In genomic region chr2:174328926-174329662, GRCm38 (mm10) we compare ENCODE assay signal across 8 mouse cellular contexts. TPM values are rescaled to one million over a fixed set of nuclear protein-coding genes. Genes with fewer than 3 reads are reported as not detected.
DNase-seq lines count a peak whose midpoint lies in the region; ATAC-seq lines count a peak whose summit lies in the region.

No protein-coding gene starts in this region.

- H3K9ac ChIP-seq in forebrain, embryonic 16.5 days (replicated peaks; ENCODE audit: low read depth, low read length): peak overlapping the region; percentile 85
- H3K9ac ChIP-seq in kidney, embryonic 14.5 days (ENCODE audit: low read depth, low read length): peak overlapping the region; percentile 99

- peaks cover 35% of the 10 kb centered on the region for H3K4me1 ChIP-seq in forebrain, embryonic 16.5 days (replicated peaks; ENCODE audit: control insufficient read depth, insufficient read depth, low read length)
- peaks cover 23% of the 10 kb centered on the region for H3K4me1 ChIP-seq in kidney, embryonic 14.5 days (ENCODE audit: control insufficient read depth, insufficient read depth, low read length)

- peaks cover 37% of the 10 kb centered on the region for H3K79me2 ChIP-seq in macrophage (ENCODE audit: inconsistent target)

- peak overlapping the region; percentile 93 for H3K4me3 ChIP-seq in forebrain, embryonic 16.5 days (replicated peaks; ENCODE audit: low read length)
- peak overlapping the region; percentile 98 for H3K4me3 ChIP-seq in kidney, embryonic 14.5 days (ENCODE audit: low read length)
- peak overlapping the region; percentile 15; the same call in 1 of the 2 replicates for H3K4me3 ChIP-seq in macrophage (ENCODE audit: inconsistent target)

- peak overlapping the region; percentile 98 for H3K27ac ChIP-seq in forebrain, embryonic 16.5 days (ENCODE audit: low read length)
- peak overlapping the region; percentile 100 for H3K27ac ChIP-seq in kidney, embryonic 14.5 days (ENCODE audit: low read depth, low read length)
- H3K27ac ChIP-seq in macrophage: no peak overlapping the region

- DNase-seq in ovary, postnatal 36 days (ENCODE audit: low spot score): peak; percentile 38
- no peak for DNase-seq in ovary, postnatal 10 days (ENCODE audit: low spot score)
- DNase-seq in adrenal gland, postnatal 25 days: peak; percentile 21
- peak; percentile 71 for DNase-seq in splenic B cell, adult 2 months (ENCODE audit: low read depth, low spot score)
- DNase-seq in urinary bladder, adult 2 months (ENCODE audit: low spot score): no peak

- peak; percentile 8 for ATAC-seq in forebrain, embryonic 16.5 days
- peak; percentile 11; the same call in 1 of the 2 replicates for ATAC-seq in kidney, embryonic 14.5 days (ENCODE audit: low FRiP score, low TSS enrichment)

- H3K27me3 ChIP-seq in forebrain, embryonic 16.5 days (replicated peaks; ENCODE audit: control insufficient read depth, insufficient read depth, low read length): no peaks in the 10 kb centered on the region
- no peaks in the 10 kb centered on the region for H3K27me3 ChIP-seq in kidney, embryonic 14.5 days (ENCODE audit: control insufficient read depth, insufficient read depth, low read length)
- no peaks in the 10 kb centered on the region for H3K27me3 ChIP-seq in splenic B cell, adult 2 months (ENCODE audit: control insufficient read depth, insufficient read depth, low read length, poor library complexity, severe bottlenecking)

- whole genome bisulfite sequencing in forebrain, embryonic 16.5 days: 42% methylated on average over 57 of the region's 58 CpGs
- whole genome bisulfite sequencing in kidney, embryonic 14.5 days: 22% methylated on average over 34 of the region's 58 CpGs
- 28% methylated on average over 52 of the region's 58 CpGs for WGBS in macrophage (ENCODE audit: missing documents)

- no peaks in the 10 kb centered on the region for H3K9me3 ChIP-seq in forebrain, embryonic 16.5 days (ENCODE audit: control insufficient read depth, low read length)
- peaks cover 11% of the 10 kb centered on the region; the same call in 1 of the 2 replicates for H3K9me3 ChIP-seq in kidney, embryonic 14.5 days (ENCODE audit: control insufficient read depth, low read length)

- peak overlapping the region; percentile 49 for H3K4me2 ChIP-seq in forebrain, embryonic 16.5 days (ENCODE audit: low read length)
- peak overlapping the region; percentile 64 for H3K4me2 ChIP-seq in kidney, embryonic 14.5 days (replicated peaks; ENCODE audit: low read depth, low read length)

- H3K36me3 ChIP-seq in forebrain, embryonic 16.5 days (ENCODE audit: control insufficient read depth, insufficient read depth): no peaks in the 10 kb centered on the region
- peaks cover 3% of the 10 kb centered on the region; the same call in 1 of the 2 replicates for H3K36me3 ChIP-seq in kidney, embryonic 14.5 days (ENCODE audit: control insufficient read depth, insufficient read depth, low read length)
- no peaks in the 10 kb centered on the region for H3K36me3 ChIP-seq in macrophage (ENCODE audit: inconsistent target)
- no peaks in the 10 kb centered on the region for H3K36me3 ChIP-seq in splenic B cell, adult 2 months (ENCODE audit: control insufficient read depth, insufficient read depth, low read length, poor library complexity, severe bottlenecking)

RNA-seq across cellular contexts. Expression of gene Gm20721, which starts 17.4 kb away (rescaled TPM):
- 2.1 and 2.4 TPM in 2 replicates for total RNA-seq in adrenal gland, postnatal 25 days (2021)
- polyA plus RNA-seq in forebrain, embryonic 16.5 days (2015; fragmentation: Nextera tagmentation; extraction: Ambion mirVana): 11.4 and 13.5 TPM in 2 replicates
- polyA plus RNA-seq in kidney, embryonic 14.5 days (2014; fragmentation: Nextera tagmentation; extraction: Ambion mirVana): 10.1 and 15.0 TPM in 2 replicates
- under 1 TPM in 1 of 26 experiments, not detected in 25; 0.33 TPM for total RNA-seq in macrophage (2018; cell fraction: chromatin; rRNA removed)
- 1 to 10 TPM in 19 of 26 experiments, under 1 TPM in 7; 0.22 to 3.9 (median 1.3) TPM for total RNA-seq in macrophage (2018; cell fraction: cytosol; rRNA removed)
- total RNA-seq in macrophage (2018; cell fraction: nucleus; rRNA removed): under 1 TPM in 7 of 26 experiments, not detected in 19; 0.29 to 1.00 (median 0.40) TPM
- 0.79 to 12.4 TPM (median 1.1 TPM) in 3 replicates for polyA plus RNA-seq in macrophage (2018)
- polyA plus RNA-seq in urinary bladder, adult 2 months (2012; rRNA removed): 0.09 TPM in 1 of 2 replicates, not detected in the other

RNA-seq across cellular contexts. Expression of gene Gnas, which starts 45.0 kb away (rescaled TPM):
- 2,468 and 2,497 TPM in 2 replicates for total RNA-seq in adrenal gland, postnatal 25 days (2021)
- polyA plus RNA-seq in forebrain, embryonic 16.5 days (2015; fragmentation: Nextera tagmentation; extraction: Ambion mirVana): 1,187 and 1,213 TPM in 2 replicates
- 1,459 and 1,592 TPM in 2 replicates for polyA plus RNA-seq in kidney, embryonic 14.5 days (2014; fragmentation: Nextera tagmentation; extraction: Ambion mirVana)
- 100 to 1,000 TPM; 101 to 298 (median 163) TPM for total RNA-seq in macrophage (2018; cell fraction: chromatin; rRNA removed)
- 100 to 1,000 TPM; 612 to 859 (median 697) TPM for total RNA-seq in macrophage (2018; cell fraction: cytosol; rRNA removed)
- 100 to 1,000 TPM; 146 to 349 (median 236) TPM for total RNA-seq in macrophage (2018; cell fraction: nucleus; rRNA removed)
- 589 to 618 TPM (median 597 TPM) in 3 replicates for polyA plus RNA-seq in macrophage (2018)
- polyA plus RNA-seq in urinary bladder, adult 2 months (2012; rRNA removed): 1,052 and 1,187 TPM in 2 replicates

Comparison
In these comparisons a context has a peak if more than half of its experiments do, and no peak if none do; other contexts are left out.
1. DNase-seq: peak in ovary, postnatal 36 days (single experiment), adrenal gland, postnatal 25 days (single experiment) and splenic B cell, adult 2 months (single experiment); none in ovary, postnatal 10 days (single experiment) and urinary bladder, adult 2 months (single experiment).
2. H3K4me3 ChIP-seq: peak in every context shown above with its lines; median percentile 98 in kidney, embryonic 14.5 days; 93 in forebrain, embryonic 16.5 days; 15 in macrophage.